Mouse (Mus musculus) gastrocnemius, postnatal 36 days (tissue): Measurements from ENCODE around the gene Chid1. TPM values are rescaled to one million over a fixed set of nuclear protein-coding genes. Genes with fewer than 3 reads are reported as not detected.

ENCODE experiments used
- DNase-seq, 2 experiments: peaks; one replicate each; pipeline ENCODE4 v3.0.0; 2022
- intact Hi-C: fragments of 180-260 bp; cut with DNase I; formaldehyde crosslinking; loops from one replicate; pipeline ENCODE4 v1.15.1; 2025
- total RNA-seq, 2 experiments: library from RNA; stranded (reverse); gene quantifications; 2 replicates each; pipeline ENCODE4 v1.2.3; 2021

Gene Chid1
- total RNA-seq, 2 experiments from 2014 or later, result 13.9 to 14.5 TPM

- no peak for DNase-seq
- intact Hi-C loops, result no loop called here
Observed at GRCm38 (mm10) chr7:141560471-141560870, 20.8 kb upstream of the Chid1 start.

- DNase-seq, result no peak
- intact Hi-C loops, result no loop called here
Observed at GRCm38 (mm10) chr7:141559726-141560325, 20.2 kb upstream of the Chid1 start.

GRCm38 (mm10) chr7:141558946-141559345, 19.3 kb upstream of the Chid1 start:
- no peak for DNase-seq
- intact Hi-C loops, result no loop called here

- DNase-seq, result no peak
- intact Hi-C loops, result no loop called here
Observed at GRCm38 (mm10) chr7:141558329-141558776, 18.7 kb upstream of the Chid1 start.

GRCm38 (mm10) chr7:141550464-141550863, 10.8 kb upstream of the Chid1 start:
- no peak for DNase-seq
- intact Hi-C loops, result no loop called here

GRCm38 (mm10) chr7:141549432-141550061, 9.9 kb upstream of the Chid1 start:
- intact Hi-C loops, result no loop called here
- DNase-seq, result no peak

GRCm38 (mm10) chr7:141544654-141545053, 5.0 kb upstream of the Chid1 start:
- DNase-seq, result no peak
- intact Hi-C loops, result loop anchor here (5.0 kb wide), 1 partner anchor 118 kb away; no protein-coding TSS in a partner anchor

GRCm38 (mm10) chr7:141542588-141542987, 2.9 kb upstream of the Chid1 start:
- intact Hi-C loops, result loop anchor here (5.0 kb wide), 1 partner anchor 120 kb away; no protein-coding TSS in a partner anchor
- no peak for DNase-seq

GRCm38 (mm10) chr7:141541681-141542080, 2.0 kb upstream of the Chid1 start:
- DNase-seq, result no peak
- intact Hi-C loops, result loop anchor here (5.0 kb wide), 1 partner anchor 121 kb away; no protein-coding TSS in a partner anchor

- DNase-seq, result peak; percentile 45 to 55
- intact Hi-C loops, result loop anchor here (5.0 kb wide), 1 partner anchor 122 kb away; no protein-coding TSS in a partner anchor
Observed at GRCm38 (mm10) chr7:141540312-141541081, 840 bp upstream of the Chid1 start.

GRCm38 (mm10) chr7:141538852-141539555, 653 bp downstream of the Chid1 start:
- intact Hi-C loops, result no loop called here
- DNase-seq, result no peak

- DNase-seq, result no peak
- intact Hi-C loops, result no loop called here
Observed at GRCm38 (mm10) chr7:141535570-141535969, 4.1 kb downstream of the Chid1 start.

- intact Hi-C loops, result loop anchor here (1.0 to 5.0 kb wide), 2 partner anchors 45 to 123 kb away; no protein-coding TSS in a partner anchor
- no peak for DNase-seq
Observed at GRCm38 (mm10) chr7:141525580-141525925, 14.1 kb downstream of the Chid1 start.

GRCm38 (mm10) chr7:141524760-141525579, 14.7 kb downstream of the Chid1 start:
- DNase-seq, result peak; percentile 69 to 71
- intact Hi-C loops, result loop anchor here (1.0 to 5.0 kb wide), 2 partner anchors 45 to 123 kb away; no protein-coding TSS in a partner anchor

GRCm38 (mm10) chr7:141524271-141524670, 15.4 kb downstream of the Chid1 start:
- intact Hi-C loops, result no loop called here
- no peak for DNase-seq

GRCm38 (mm10) chr7:141523007-141523406, 16.6 kb downstream of the Chid1 start:
- intact Hi-C loops, result no loop called here
- no peak for DNase-seq

- intact Hi-C loops, result no loop called here
- DNase-seq, result no peak
Observed at GRCm38 (mm10) chr7:141519795-141520194, 19.9 kb downstream of the Chid1 start.

- no peak for DNase-seq
- intact Hi-C loops, result no loop called here
Observed at GRCm38 (mm10) chr7:141518926-141519325, 20.7 kb downstream of the Chid1 start.

GRCm38 (mm10) chr7:141518296-141518695, 21.4 kb downstream of the Chid1 start:
- no peak for DNase-seq
- intact Hi-C loops, result no loop called here

- DNase-seq, result no peak
Observed at GRCm38 (mm10) chr7:141517638-141518037, 22.0 kb downstream of the Chid1 start.

More at GRCm38 (mm10) chr7:141517638-141518037, 22.0 kb downstream of the Chid1 start:
- intact Hi-C loops, result no loop called here
